Mouse (Mus musculus): ENCODE results near the gene Smoc1. TPM values are rescaled to one million over a fixed set of nuclear protein-coding genes. Genes with fewer than 3 reads are reported as not detected.

Smoc1 gene
- polyA plus RNA-seq, 1 experiment from 2014 or later: 15.5 TPM

DNA sequence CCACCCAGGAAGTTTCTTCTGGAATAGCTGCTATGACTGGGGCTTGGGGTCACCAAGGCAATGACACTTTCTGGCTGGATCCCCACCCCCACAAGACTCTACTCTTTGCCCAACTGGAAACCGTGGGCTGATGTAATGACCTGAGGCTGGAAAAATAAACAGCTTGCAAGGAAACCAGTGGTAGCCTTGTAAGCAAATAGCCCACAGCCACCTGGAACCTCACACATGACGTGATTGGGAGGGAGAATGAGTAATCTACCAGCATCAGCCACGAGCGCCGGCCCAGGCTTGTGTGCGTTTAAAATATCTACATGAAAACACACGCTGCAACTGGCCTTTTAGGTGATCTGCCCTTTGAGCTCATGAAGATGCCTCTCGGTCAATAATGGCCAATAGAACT lies 130.2 kb downstream of the Smoc1 start:
- 0 out of 2 replicates have a peak, but pooled peaks cover 3% of the 10 kb centered on the region for H3K36me3 ChIP-seq (replicated peaks; ENCODE audit: insufficient read depth, low read length)
- peak; percentile 36 for DNase-seq
- H3K4me1 ChIP-seq (ENCODE audit: insufficient read depth): peaks cover 4% of the 10 kb centered on the region; the same call in 1 of the 2 replicates
- peak overlapping the region; percentile 50; the same call in 1 of the 2 replicates for H3K27ac ChIP-seq (ENCODE audit: low read depth)
- H3K4me2 ChIP-seq (ENCODE audit: low read depth, low read length): no peak overlapping the region
- no peak overlapping the region for H3K9ac ChIP-seq (replicated peaks)
- ATAC-seq: peak; percentile 72
- H3K9me3 ChIP-seq (ENCODE audit: low read length): no peaks in the 10 kb centered on the region
- H3K4me3 ChIP-seq (ENCODE audit: low read depth, low read length): no peak overlapping the region
- 60% methylated on average over 8 of the region's 8 CpGs for WGBS (ENCODE audit: insufficient replicate concordance)
- TF ChIP-seq EP300 (IDR thresholded peaks at IDR 0.05; ENCODE audit: low read depth) (0 out of 2 replicates have a peak, but pooled peaks have one; percentile 18), CTCF (IDR thresholded peaks at IDR 0.05; ENCODE audit: low read depth) (no peak)
- no peaks in the 10 kb centered on the region for H3K27me3 ChIP-seq (ENCODE audit: insufficient read depth, low read length)

DNA sequence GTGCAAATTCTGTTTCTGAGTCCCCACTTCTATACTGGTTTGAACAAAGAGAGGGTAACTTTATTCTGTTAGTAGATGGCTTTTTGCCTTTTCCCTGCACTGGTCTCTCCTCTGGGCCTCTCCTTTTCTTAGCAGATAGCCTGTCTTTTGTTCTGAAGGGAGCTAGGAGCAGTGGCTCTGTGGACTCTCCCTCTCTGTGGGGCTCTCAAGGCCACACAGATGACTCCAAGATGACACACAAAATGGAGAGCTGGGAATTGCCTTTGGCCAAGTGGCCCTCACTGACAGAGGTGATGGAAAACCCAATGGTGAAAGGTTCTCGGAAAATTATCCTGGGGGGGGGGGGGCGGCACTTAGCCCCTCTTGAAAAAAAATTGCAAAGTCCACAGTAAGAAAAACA lies 133.3 kb downstream of the Smoc1 start:
- DNase-seq (no peak), ATAC-seq (no peak)
- Histone ChIP-seq H3K9me3 (ENCODE audit: low read length) (no peaks in the 10 kb centered on the region), H3K4me3 (ENCODE audit: low read depth, low read length) (no peak overlapping the region), H3K9ac (replicated peaks) (no peak overlapping the region), H3K27me3 (ENCODE audit: insufficient read depth, low read length) (no peaks in the 10 kb centered on the region), H3K36me3 (replicated peaks; ENCODE audit: insufficient read depth, low read length) (no peaks in the 10 kb centered on the region), H3K4me2 (ENCODE audit: low read depth, low read length) (no peak overlapping the region), H3K27ac (ENCODE audit: low read depth) (no peak overlapping the region), H3K4me1 (ENCODE audit: insufficient read depth) (peaks cover 4% of the 10 kb centered on the region; the same call in 1 of the 2 replicates)
- WGBS (ENCODE audit: insufficient replicate concordance): 79% methylated on average over 2 of the region's 2 CpGs
- TF ChIP-seq EP300 (IDR thresholded peaks at IDR 0.05; ENCODE audit: low read depth) (no peak), CTCF (IDR thresholded peaks at IDR 0.05; ENCODE audit: low read depth) (no peak)

DNA sequence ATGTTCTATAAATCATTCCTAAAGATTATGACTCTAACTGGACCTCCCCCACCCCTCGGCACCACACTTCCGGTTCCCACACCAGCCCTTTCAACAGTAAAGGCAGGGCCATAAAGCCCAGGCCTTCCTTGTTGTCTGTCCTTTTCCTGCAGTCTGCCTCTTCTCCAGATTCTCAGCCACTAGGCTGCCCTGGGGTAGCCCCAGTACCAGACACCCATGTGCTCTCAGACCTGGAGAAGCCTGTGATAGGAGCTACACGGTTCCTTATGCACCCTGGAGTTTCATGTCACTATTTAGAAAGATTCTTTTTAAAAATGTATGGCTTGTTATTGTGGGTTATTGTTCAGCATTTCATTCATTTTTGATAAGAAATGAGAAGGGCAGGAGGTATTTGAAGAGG lies 133.8 kb downstream of the Smoc1 start:
- no peaks in the 10 kb centered on the region for H3K36me3 ChIP-seq (replicated peaks; ENCODE audit: insufficient read depth, low read length)
- H3K4me1 ChIP-seq (ENCODE audit: insufficient read depth): peaks cover 4% of the 10 kb centered on the region; the same call in 1 of the 2 replicates
- TF ChIP-seq CTCF (IDR thresholded peaks at IDR 0.05; ENCODE audit: low read depth) (no peak), EP300 (IDR thresholded peaks at IDR 0.05; ENCODE audit: low read depth) (no peak)
- DNase-seq: no peak
- WGBS (ENCODE audit: insufficient replicate concordance): 76% methylated on average over 3 of the region's 3 CpGs
- H3K9ac ChIP-seq (replicated peaks): no peak overlapping the region
- ATAC-seq: no peak
- no peaks in the 10 kb centered on the region for H3K9me3 ChIP-seq (ENCODE audit: low read length)
- H3K27me3 ChIP-seq (ENCODE audit: insufficient read depth, low read length): no peaks in the 10 kb centered on the region
- no peak overlapping the region for H3K4me2 ChIP-seq (ENCODE audit: low read depth, low read length)
- no peak overlapping the region for H3K27ac ChIP-seq (ENCODE audit: low read depth)
- H3K4me3 ChIP-seq (ENCODE audit: low read depth, low read length): no peak overlapping the region

DNA sequence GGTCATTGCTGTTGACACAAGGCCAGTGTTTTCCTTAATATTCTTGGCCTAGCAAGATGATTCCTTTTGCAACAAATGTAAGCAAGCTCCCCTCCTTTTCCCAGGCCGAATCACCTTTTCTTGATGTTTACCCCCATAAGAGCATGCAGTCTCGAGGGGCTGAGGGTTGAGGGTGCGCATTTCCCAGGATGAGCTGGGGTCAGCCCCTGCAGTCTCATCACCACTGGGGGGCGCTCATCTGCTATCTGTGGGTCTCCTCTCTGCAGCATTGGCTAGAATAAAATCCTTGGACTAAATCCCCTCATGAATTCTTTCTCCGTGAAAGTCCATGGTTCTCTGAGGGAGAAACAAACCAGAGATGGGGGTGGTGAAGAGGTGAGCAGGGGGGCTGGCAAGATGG lies 134.2 kb downstream of the Smoc1 start:
- ATAC-seq (no peak), DNase-seq (peak; percentile 29)
- Histone ChIP-seq H3K9ac (replicated peaks) (no peak overlapping the region), H3K27ac (ENCODE audit: low read depth) (no peak overlapping the region), H3K27me3 (ENCODE audit: insufficient read depth, low read length) (no peaks in the 10 kb centered on the region), H3K4me3 (ENCODE audit: low read depth, low read length) (no peak overlapping the region), H3K4me2 (ENCODE audit: low read depth, low read length) (no peak overlapping the region), H3K9me3 (ENCODE audit: low read length) (no peaks in the 10 kb centered on the region), H3K4me1 (ENCODE audit: insufficient read depth) (peaks cover 4% of the 10 kb centered on the region; the same call in 1 of the 2 replicates), H3K36me3 (replicated peaks; ENCODE audit: insufficient read depth, low read length) (no peaks in the 10 kb centered on the region)
- peak; percentile 46 for TF ChIP-seq CTCF (IDR thresholded peaks at IDR 0.05; ENCODE audit: low read depth)
- TF ChIP-seq EP300 (IDR thresholded peaks at IDR 0.05; ENCODE audit: low read depth): no peak
- WGBS (ENCODE audit: insufficient replicate concordance): 59% methylated on average over 5 of the region's 5 CpGs

DNA sequence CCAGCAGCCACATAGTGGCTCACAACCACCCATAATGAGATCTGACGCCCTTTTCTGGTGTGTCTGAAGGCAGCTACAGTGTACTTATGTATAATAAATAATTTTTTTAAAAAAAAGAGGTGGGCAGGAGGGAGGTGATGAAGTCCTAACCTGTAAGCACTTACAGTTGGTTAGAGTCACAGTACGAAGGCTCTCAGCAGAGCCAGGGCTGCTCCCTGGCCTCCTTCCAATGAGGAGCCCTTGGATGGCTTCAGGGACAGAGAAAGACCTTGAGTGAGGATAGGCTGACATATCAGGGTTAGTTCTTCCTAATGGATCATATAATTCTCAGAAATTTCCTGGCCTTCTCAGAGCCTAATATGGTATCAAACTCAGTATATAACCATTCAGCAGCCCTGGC lies 134.7 kb downstream of the Smoc1 start:
- TF ChIP-seq CTCF (IDR thresholded peaks at IDR 0.05; ENCODE audit: low read depth) (no peak), EP300 (IDR thresholded peaks at IDR 0.05; ENCODE audit: low read depth) (no peak)
- Histone ChIP-seq H3K27me3 (ENCODE audit: insufficient read depth, low read length) (no peaks in the 10 kb centered on the region), H3K9me3 (ENCODE audit: low read length) (no peaks in the 10 kb centered on the region), H3K9ac (replicated peaks) (no peak overlapping the region), H3K27ac (ENCODE audit: low read depth) (no peak overlapping the region), H3K36me3 (replicated peaks; ENCODE audit: insufficient read depth, low read length) (no peaks in the 10 kb centered on the region), H3K4me3 (ENCODE audit: low read depth, low read length) (no peak overlapping the region), H3K4me1 (ENCODE audit: insufficient read depth) (peaks cover 4% of the 10 kb centered on the region; the same call in 1 of the 2 replicates), H3K4me2 (ENCODE audit: low read depth, low read length) (no peak overlapping the region)
- DNase-seq (no peak), ATAC-seq (no peak)
- WGBS (ENCODE audit: insufficient replicate concordance): 73% methylated on average over 2 of the region's 2 CpGs

DNA sequence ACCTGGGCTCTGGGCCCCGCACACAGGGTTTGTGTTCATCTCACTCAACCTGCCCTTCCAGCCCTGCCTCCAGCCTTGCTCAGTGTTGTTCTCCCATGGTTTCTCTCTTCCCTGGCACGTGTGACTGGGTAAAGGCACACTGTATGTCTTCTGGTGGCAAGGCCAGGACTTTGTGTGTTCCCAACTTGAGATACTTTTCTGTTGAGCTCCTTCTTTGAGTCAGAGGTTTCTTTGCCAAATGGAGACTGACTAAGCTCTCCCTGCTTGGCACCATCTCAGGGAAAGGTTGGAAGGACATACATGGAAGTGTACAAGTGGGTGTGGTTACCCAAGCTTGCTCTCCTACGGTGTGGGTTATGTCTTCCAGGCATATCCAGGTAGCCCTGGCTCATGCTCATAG lies 136.5 kb downstream of the Smoc1 start:
- Histone ChIP-seq H3K4me2 (ENCODE audit: low read depth, low read length) (no peak overlapping the region), H3K9me3 (ENCODE audit: low read length) (no peaks in the 10 kb centered on the region), H3K4me1 (ENCODE audit: insufficient read depth) (no peaks in the 10 kb centered on the region), H3K27me3 (ENCODE audit: insufficient read depth, low read length) (no peaks in the 10 kb centered on the region), H3K4me3 (ENCODE audit: low read depth, low read length) (no peak overlapping the region), H3K9ac (replicated peaks) (no peak overlapping the region), H3K27ac (ENCODE audit: low read depth) (no peak overlapping the region), H3K36me3 (replicated peaks; ENCODE audit: insufficient read depth, low read length) (0 out of 2 replicates have a peak, but pooled peaks cover 5% of the 10 kb centered on the region)
- TF ChIP-seq EP300 (IDR thresholded peaks at IDR 0.05; ENCODE audit: low read depth) (no peak), CTCF (IDR thresholded peaks at IDR 0.05; ENCODE audit: low read depth) (no peak)
- no peak for DNase-seq
- ATAC-seq: no peak
- 78% methylated on average over 3 of the region's 3 CpGs for WGBS (ENCODE audit: insufficient replicate concordance)

Measured in liver, postnatal 0 days (tissue).